Mouse (Mus musculus): Measurements from ENCODE around the gene Atcay. TPM values are rescaled to one million over a fixed set of nuclear protein-coding genes. Genes with fewer than 3 reads are reported as not detected.

The Atcay gene
- polyA plus RNA-seq, 1 experiment from 2014 or later = 58.1 TPM

GRCm38 (mm10) chr10:81196470-81197065, 34.1 kb downstream of the Atcay start:
- Histone ChIP-seq H3K4me3 (no peak overlapping the region), H3K9me3 (no peaks in the 10 kb centered on the region), H3K9ac (no peak overlapping the region), H3K27ac (replicated peaks) (no peak overlapping the region), H3K4me1 (replicated peaks) (peaks cover 25% of the 10 kb centered on the region), H3K36me3 (no peaks in the 10 kb centered on the region), H3K27me3 (peaks cover 51% of the 10 kb centered on the region), H3K4me2 (no peak overlapping the region)
- ATAC-seq (ENCODE audit: low read depth) = no peak
- WGBS = 62% methylated on average over 11 of the region's 11 CpGs

- no peak overlapping the region for H3K4me2 ChIP-seq
- H3K4me3 ChIP-seq = no peak overlapping the region
- ATAC-seq (ENCODE audit: low read depth) = no peak
- 79% methylated on average over 4 of the region's 4 CpGs for WGBS
- H3K4me1 ChIP-seq (replicated peaks) = peaks cover 29% of the 10 kb centered on the region
- H3K9ac ChIP-seq = no peak overlapping the region
- H3K36me3 ChIP-seq = peaks cover 11% of the 10 kb centered on the region
- H3K9me3 ChIP-seq = no peaks in the 10 kb centered on the region
- no peak overlapping the region for H3K27ac ChIP-seq (replicated peaks)
- peaks cover 51% of the 10 kb centered on the region for H3K27me3 ChIP-seq
Measured at GRCm38 (mm10) chr10:81195300-81195699, 35.3 kb downstream of the Atcay start.

DNA sequence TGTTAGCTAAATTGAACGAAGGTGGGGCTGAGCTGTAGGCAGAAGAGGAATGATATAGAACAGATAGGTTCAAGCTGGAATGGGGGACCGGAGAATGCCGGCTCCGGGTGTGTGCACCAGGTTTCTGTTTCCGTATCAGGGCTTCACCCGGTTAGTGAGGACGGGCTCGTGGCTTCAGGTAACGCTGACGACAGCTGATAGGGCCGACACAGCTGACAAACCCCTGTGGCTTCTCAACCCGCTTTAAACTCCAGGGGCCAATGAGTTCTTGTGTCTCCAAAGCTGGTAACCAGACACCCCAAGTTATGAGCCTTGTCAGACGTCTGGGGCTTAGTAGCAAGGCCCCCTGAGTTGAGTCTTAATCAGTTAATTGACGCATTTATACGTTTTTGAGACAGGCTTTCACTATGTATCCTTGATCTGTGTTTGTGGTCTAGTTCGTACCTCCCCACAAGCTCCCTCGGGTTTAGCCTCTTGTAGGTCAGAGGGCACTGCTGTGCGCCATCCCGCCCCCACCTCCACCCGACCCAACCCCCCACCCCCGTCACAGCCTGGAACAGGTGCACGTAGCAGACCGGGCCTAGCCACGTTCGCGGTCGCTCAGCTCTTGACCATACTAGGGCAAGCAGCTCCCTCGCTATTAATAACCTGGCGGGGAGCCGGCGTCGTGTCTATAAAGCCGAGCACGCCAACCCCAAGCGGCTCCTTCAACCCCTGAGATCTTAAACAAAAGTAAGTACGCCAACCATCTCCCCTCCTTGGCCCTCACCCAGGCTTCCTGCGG, 36.5 kb downstream of the Atcay start:
- H3K4me1 ChIP-seq (replicated peaks) = peaks cover 29% of the 10 kb centered on the region
- H3K9me3 ChIP-seq = no peaks in the 10 kb centered on the region
- no peak overlapping the region for H3K4me3 ChIP-seq
- peak overlapping the region; percentile 6; the same call in 1 of the 2 replicates for H3K9ac ChIP-seq
- H3K27ac ChIP-seq (replicated peaks) = no peak overlapping the region
- peak overlapping the region; percentile 16; the same call in 1 of the 2 replicates for H3K4me2 ChIP-seq
- H3K27me3 ChIP-seq = peaks cover 43% of the 10 kb centered on the region
- no peak for ATAC-seq (ENCODE audit: low read depth)
- H3K36me3 ChIP-seq = peaks cover 19% of the 10 kb centered on the region
- 16% methylated on average over 37 of the region's 37 CpGs for WGBS

DNA sequence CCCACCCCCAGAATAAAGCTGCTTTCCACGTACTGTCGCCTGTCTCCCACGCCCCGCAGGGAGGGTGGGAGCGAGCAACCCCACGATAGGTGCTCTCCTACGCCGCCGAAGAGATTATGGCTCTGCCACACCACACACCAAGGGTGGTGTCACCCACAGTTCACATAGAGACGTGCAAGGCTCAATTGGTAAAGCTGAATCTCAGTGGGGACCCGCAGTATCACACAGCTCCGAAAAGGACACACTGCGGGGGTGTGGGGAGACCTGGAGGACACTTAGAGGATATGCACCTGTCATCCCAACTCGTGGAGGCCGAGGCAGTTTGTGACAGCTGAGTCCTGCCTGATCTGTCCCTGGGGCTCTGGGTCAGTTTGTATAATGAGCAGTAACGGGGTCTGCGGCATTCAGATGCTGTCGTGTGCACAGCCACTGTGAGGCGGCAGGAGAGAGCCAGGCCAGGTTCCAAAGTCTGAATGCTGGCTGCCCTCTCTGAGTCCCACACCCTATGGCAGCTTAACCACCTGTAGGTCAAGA, 37.6 kb downstream of the Atcay start:
- H3K27ac ChIP-seq (replicated peaks) = peak overlapping the region; percentile 97
- peak overlapping the region; percentile 60 for H3K4me3 ChIP-seq
- peaks cover 29% of the 10 kb centered on the region for H3K4me1 ChIP-seq (replicated peaks)
- 3% methylated on average over 19 of the region's 19 CpGs for WGBS
- H3K4me2 ChIP-seq = peak overlapping the region; percentile 94
- peak; percentile 55 for ATAC-seq (ENCODE audit: low read depth)
- H3K9me3 ChIP-seq = no peaks in the 10 kb centered on the region
- peaks cover 38% of the 10 kb centered on the region for H3K27me3 ChIP-seq
- H3K36me3 ChIP-seq = peaks cover 26% of the 10 kb centered on the region
- H3K9ac ChIP-seq = peak overlapping the region; percentile 85

DNA sequence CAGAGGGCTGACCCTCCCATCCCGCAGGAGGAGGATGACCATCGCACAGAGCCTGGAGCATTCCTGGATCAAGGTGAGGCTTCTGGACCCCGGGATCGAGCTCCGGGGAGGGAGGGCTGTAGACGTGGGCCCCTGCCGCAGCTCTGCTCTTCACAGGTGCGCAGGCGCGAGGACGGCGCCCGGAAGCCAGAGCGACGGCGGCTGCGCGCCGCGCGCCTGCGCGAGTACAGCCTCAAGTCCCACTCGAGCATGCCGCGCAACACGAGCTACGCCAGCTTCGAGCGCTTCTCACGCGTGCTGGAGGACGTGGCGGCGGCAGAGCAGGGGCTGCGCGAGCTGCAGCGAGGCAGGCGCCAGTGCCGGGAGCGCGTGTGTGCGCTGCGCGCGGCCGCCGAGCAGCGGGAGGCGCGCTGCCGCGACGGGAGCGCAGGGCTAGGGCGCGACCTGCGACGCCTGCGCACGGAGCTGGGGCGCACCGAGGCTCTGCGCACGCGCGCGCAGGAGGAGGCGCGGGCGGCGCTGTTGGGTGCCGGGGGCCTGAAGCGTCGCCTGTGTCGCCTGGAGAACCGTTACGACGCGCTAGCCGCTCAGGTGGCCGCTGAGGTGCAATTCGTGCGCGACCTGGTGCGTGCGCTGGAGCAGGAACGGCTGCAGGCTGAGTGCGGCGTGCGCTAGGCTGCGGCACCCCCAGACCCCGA, 38.2 kb downstream of the Atcay start:
- peak; percentile 89 for ATAC-seq (ENCODE audit: low read depth)
- peaks cover 29% of the 10 kb centered on the region for H3K4me1 ChIP-seq (replicated peaks)
- H3K9me3 ChIP-seq = no peaks in the 10 kb centered on the region
- H3K4me2 ChIP-seq = peak overlapping the region; percentile 94
- H3K27ac ChIP-seq (replicated peaks) = peak overlapping the region; percentile 97
- peaks cover 28% of the 10 kb centered on the region for H3K36me3 ChIP-seq
- WGBS = under 1% methylated on average over 93 of the region's 93 CpGs
- peak overlapping the region; percentile 60 for H3K4me3 ChIP-seq
- peak overlapping the region; percentile 85 for H3K9ac ChIP-seq
- peaks cover 36% of the 10 kb centered on the region for H3K27me3 ChIP-seq

DNA sequence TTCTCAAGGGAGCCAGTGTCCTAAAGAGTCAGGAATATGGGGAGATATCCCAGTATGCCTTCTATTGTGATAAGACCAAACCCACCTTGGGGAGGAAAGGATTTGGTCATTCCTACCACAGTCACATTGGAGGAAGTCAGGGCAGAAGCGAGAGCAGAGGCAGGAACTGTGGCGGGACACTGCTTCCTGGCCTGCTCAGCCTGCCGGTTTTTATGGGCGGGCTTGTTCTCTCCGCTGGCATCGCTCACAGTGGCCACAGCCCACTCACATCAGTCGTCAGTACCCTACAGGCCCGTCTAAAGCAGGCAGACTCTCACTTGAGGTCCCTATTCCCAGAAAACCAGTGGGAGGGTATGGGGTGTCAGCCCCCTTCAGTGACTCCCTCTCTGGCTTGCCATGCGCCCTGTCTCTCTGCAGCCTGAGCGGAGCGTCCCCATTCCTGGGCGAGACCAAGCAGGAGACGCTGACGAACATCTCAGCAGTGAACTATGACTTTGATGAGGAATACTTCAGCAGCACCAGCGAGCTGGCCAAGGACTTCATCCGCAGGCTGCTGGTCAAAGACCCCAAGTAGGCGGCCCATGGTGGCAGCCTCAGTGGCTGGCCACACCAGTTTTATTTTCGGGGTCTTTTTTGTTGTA, 39.2 kb downstream of the Atcay start:
- no peak for ATAC-seq (ENCODE audit: low read depth)
- WGBS = 89% methylated on average over 18 of the region's 18 CpGs
- H3K9ac ChIP-seq = no peak overlapping the region
- H3K4me1 ChIP-seq (replicated peaks) = peaks cover 29% of the 10 kb centered on the region
- H3K27me3 ChIP-seq = peaks cover 26% of the 10 kb centered on the region
- H3K9me3 ChIP-seq = no peaks in the 10 kb centered on the region
- peak overlapping the region; percentile 97; the same call in 1 of the 2 replicates for H3K27ac ChIP-seq (replicated peaks)
- peak overlapping the region; percentile 60; the same call in 1 of the 2 replicates for H3K4me3 ChIP-seq
- H3K4me2 ChIP-seq = peak overlapping the region; percentile 94
- H3K36me3 ChIP-seq = peaks cover 37% of the 10 kb centered on the region

DNA sequence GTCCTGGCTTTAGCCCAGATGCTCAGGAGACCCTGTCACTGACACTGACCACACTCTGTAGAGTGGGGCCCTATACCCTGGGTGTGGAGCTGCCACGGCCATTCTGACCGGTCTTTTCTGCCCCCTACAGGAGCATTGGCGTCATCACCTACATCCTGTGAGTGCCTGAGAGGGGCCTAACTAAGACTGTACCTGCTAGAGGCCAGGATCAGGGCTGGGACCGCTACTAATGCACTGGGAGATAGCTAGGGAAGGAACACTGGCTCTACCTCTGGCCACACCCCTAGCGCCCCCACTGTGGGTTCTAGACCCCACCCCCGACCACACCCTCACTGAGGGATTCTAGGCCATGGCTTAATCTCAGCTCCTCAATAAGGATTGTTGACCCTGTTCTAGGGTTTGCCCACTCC, 39.7 kb downstream of the Atcay start:
- H3K27ac ChIP-seq (replicated peaks) = no peak overlapping the region
- peaks cover 40% of the 10 kb centered on the region for H3K36me3 ChIP-seq
- H3K27me3 ChIP-seq = peaks cover 21% of the 10 kb centered on the region
- no peak overlapping the region for H3K4me3 ChIP-seq
- no peaks in the 10 kb centered on the region for H3K9me3 ChIP-seq
- no peak overlapping the region for H3K4me2 ChIP-seq
- peaks cover 29% of the 10 kb centered on the region for H3K4me1 ChIP-seq (replicated peaks)
- no peak for ATAC-seq (ENCODE audit: low read depth)
- 82% methylated on average over 6 of the region's 6 CpGs for WGBS
- no peak overlapping the region for H3K9ac ChIP-seq

GRCm38 (mm10) chr10:81190236-81190911, 40.3 kb downstream of the Atcay start:
- H3K4me2 ChIP-seq = no peak overlapping the region
- 70% methylated on average over 31 of the region's 31 CpGs for WGBS

DNA sequence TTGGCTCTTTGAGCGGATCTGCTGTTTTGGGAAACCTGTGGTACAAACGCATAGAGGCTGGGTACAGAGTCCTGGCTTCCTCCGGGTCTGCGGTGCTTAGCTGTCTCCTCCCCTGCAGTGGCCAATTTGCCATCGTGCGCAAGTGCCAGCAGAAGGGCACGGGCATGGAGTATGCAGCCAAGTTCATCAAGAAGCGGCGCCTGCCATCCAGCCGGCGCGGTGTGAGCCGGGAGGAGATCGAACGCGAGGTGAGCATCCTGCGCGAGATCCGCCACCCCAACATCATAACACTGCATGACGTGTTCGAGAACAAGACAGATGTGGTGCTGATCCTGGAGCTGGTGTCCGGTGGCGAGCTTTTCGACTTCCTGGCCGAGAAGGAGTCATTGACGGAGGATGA, 40.8 kb downstream of the Atcay start:
- Histone ChIP-seq H3K27me3 (peaks cover 10% of the 10 kb centered on the region), H3K9ac (no peak overlapping the region), H3K36me3 (peaks cover 50% of the 10 kb centered on the region), H3K4me2 (no peak overlapping the region), H3K4me3 (no peak overlapping the region), H3K9me3 (no peaks in the 10 kb centered on the region), H3K4me1 (replicated peaks) (peaks cover 28% of the 10 kb centered on the region), H3K27ac (replicated peaks) (no peak overlapping the region)
- WGBS = 81% methylated on average over 26 of the region's 26 CpGs
- ATAC-seq (ENCODE audit: low read depth) = no peak

More at GRCm38 (mm10) chr10:81190236-81190911, 40.3 kb downstream of the Atcay start:
- H3K4me1 ChIP-seq (replicated peaks) = peaks cover 29% of the 10 kb centered on the region
- no peak for ATAC-seq (ENCODE audit: low read depth)
- H3K9me3 ChIP-seq = no peaks in the 10 kb centered on the region
- H3K9ac ChIP-seq = no peak overlapping the region
- H3K27me3 ChIP-seq = peaks cover 15% of the 10 kb centered on the region
- H3K4me3 ChIP-seq = no peak overlapping the region
- peaks cover 44% of the 10 kb centered on the region for H3K36me3 ChIP-seq
- no peak overlapping the region for H3K27ac ChIP-seq (replicated peaks)

DNA sequence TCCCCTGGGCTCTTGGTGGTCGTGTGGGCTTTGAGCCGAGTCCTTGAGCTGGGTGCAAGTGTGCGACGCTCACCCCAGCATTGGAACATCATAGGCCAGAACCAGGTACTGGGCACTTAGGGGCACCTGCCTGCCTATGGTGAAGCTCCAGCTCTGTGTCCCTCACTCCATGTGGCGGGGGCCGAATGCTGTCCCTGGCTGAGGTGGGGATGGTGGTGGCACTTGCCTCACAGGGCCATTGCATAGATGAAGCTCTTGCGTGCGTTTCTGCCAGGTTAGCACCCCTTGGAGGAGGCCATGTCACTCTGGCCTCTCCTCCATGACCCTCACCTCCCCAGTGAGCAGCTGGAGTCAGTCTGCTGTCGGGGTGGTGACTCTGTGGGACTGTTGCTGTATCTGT, 43.5 kb downstream of the Atcay start:
- no peak overlapping the region for H3K27ac ChIP-seq (replicated peaks)
- 97% methylated on average over 9 of the region's 9 CpGs for WGBS

GRCm38 (mm10) chr10:81184765-81185164, 45.9 kb downstream of the Atcay start:
- Histone ChIP-seq H3K27ac (replicated peaks) (no peak overlapping the region), H3K27me3 (no peaks in the 10 kb centered on the region), H3K9ac (no peak overlapping the region), H3K4me3 (no peak overlapping the region), H3K9me3 (no peaks in the 10 kb centered on the region), H3K36me3 (peaks cover 68% of the 10 kb centered on the region), H3K4me1 (replicated peaks) (peaks cover 40% of the 10 kb centered on the region), H3K4me2 (no peak overlapping the region)
- no peak for ATAC-seq (ENCODE audit: low read depth)
- WGBS = 68% methylated on average over 4 of the region's 4 CpGs

More for the DNA sequence above, 43.5 kb downstream of the Atcay start:
- no peak overlapping the region for H3K4me2 ChIP-seq
- ATAC-seq (ENCODE audit: low read depth) = no peak
- H3K27me3 ChIP-seq = no peaks in the 10 kb centered on the region
- no peak overlapping the region for H3K9ac ChIP-seq
- peaks cover 27% of the 10 kb centered on the region for H3K4me1 ChIP-seq (replicated peaks)
- H3K9me3 ChIP-seq = no peaks in the 10 kb centered on the region
- no peak overlapping the region for H3K4me3 ChIP-seq
- H3K36me3 ChIP-seq = peaks cover 61% of the 10 kb centered on the region

All from neural tube, embryonic 13.5 days (tissue).